Mouse (Mus musculus): ENCODE data around the gene Foxi2. TPM values are rescaled to one million over a fixed set of nuclear protein-coding genes. Genes with fewer than 3 reads are reported as not detected.

The Foxi2 gene
- total and polyA plus RNA-seq, 3 experiments: not detected

Other genes with a start within 250 kb of the Foxi2 start
- gene Nps, start 151.6 kb upstream of the Foxi2 start, total RNA-seq (2021): not detected
- gene Nps, start 151.6 kb upstream of the Foxi2 start, polyA plus RNA-seq (2012; rRNA removed): not detected in 2 replicates
- gene Clrn3, start 118.3 kb downstream of the Foxi2 start, total RNA-seq (2021): not detected
- gene Clrn3, start 118.3 kb downstream of the Foxi2 start, polyA plus RNA-seq (2012; rRNA removed): not detected in 2 replicates
- gene Ptpre, start 127.2 kb downstream of the Foxi2 start, total RNA-seq (2021): 1 to 10 TPM; 3.5 to 8.1 TPM
- gene Ptpre, start 127.2 kb downstream of the Foxi2 start, polyA plus RNA-seq (2012; rRNA removed): 1.4 and 1.9 TPM in 2 replicates

All from adrenal gland, adult 2 months (tissue).